Mouse (Mus musculus) gonadal fat pad, adult 2 months (tissue): Measurements from ENCODE around the gene Adgrf3. TPM values are rescaled to one million over a fixed set of nuclear protein-coding genes. Genes with fewer than 3 reads are reported as not detected.

Experiments
- DNase-seq: peaks from one replicate; pipeline ENCODE4 v3.0.0-alpha.2; 2012; ENCODE audit warnings: low read depth
- polyA plus RNA-seq: library from polyadenylated mRNA; depleted of rRNA; stranded (reverse); fragments of >200 nt; gene quantifications from 2 replicates; pipeline ENCODE4 v1.2.3, GENCODE M21; 2012; rRNA removed

Gene Adgrf3
- polyA plus RNA-seq, 1 experiment, result 1.2 TPM

GRCm38 (mm10) chr5:30152007-30152406 is 53.5 kb downstream of the Adgrf3 start:
- peak; percentile 81 for DNase-seq

DNA sequence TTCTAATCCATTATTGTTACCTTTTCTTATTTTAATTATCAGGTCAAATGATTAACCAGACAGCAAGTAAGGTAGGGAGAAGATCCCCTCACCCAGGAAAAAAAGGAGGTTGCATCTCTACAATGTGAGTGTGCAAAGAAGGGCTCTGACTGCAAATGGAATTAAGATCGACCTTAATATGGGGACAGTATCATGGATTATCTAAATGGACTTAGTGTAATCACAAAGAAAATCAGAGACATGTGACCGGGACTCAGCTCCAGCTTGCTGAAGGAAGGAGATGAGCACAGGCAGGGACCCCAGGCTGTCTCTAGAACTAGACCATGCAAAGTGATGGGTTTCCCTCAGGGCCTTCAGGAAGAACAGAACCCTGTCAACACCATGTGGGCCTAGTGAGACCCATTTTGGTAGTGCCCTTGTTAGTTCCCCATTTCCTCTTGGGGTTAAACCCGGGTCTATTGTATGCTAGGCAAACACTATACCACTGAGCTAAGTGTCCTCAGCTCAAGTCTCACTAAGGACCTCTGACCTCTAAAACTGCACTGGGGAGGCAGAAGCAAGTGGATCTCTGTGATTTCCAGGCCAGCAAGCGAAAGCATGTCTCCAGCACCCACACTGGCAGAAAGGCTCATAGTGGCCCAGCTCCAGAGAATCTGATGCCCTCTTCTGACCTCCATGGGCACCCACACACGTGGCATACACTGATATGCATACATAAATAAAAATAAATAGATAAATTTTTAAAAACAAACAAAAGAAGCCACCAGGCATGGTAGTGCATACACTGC is 57.2 kb downstream of the Adgrf3 start:
- no peak for DNase-seq

DNA sequence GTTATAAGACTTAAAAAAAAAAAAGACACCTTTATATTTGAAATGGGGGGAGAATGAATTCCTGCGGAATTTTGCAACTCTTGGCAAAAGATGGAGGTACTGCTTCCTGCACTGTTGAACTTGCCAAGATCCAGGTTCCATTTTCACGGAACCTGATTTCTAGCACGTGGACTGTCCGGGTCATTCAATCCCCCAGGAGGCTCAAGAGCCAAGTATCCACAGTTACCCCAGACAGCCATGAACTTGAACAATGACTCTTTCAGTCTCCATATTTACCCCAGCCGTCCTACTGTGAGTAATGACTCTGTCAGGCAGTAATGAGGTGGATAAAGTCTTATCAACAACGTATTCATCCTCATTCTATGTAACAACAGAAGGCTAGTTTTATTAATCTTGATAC is 59.0 kb downstream of the Adgrf3 start:
- DNase-seq, result no peak

Other genes starting within 250 kb of the Adgrf3 start
- 0.19 TPM in 1 of 2 replicates, not detected in the other for gene Il6, start 192.6 kb downstream of the Adgrf3 start, polyA plus RNA-seq
- 7.5 and 11.3 TPM in 2 replicates for gene Tyms, start 132.1 kb downstream of the Adgrf3 start, polyA plus RNA-seq
- 0.05 and 0.07 TPM in 2 replicates for gene Garem2, start 100.6 kb downstream of the Adgrf3 start, polyA plus RNA-seq
- gene 3110082J24Rik, start 99.6 kb downstream of the Adgrf3 start, polyA plus RNA-seq, result not detected in 2 replicates
- gene Hadha, start 50.6 kb downstream of the Adgrf3 start, polyA plus RNA-seq, result 67.2 and 74.1 TPM in 2 replicates
- 109 and 124 TPM in 2 replicates for gene Hadhb, start 50.5 kb downstream of the Adgrf3 start, polyA plus RNA-seq
- 30.1 and 37.6 TPM in 2 replicates for gene Selenoi, start 26.9 kb upstream of the Adgrf3 start, polyA plus RNA-seq
- 0.43 and 1.1 TPM in 2 replicates for gene Drc1, start 75.7 kb upstream of the Adgrf3 start, polyA plus RNA-seq